Mouse (Mus musculus) heart, embryonic 10.5 days (tissue): ENCODE results near the gene Ano2. TPM values are rescaled to one million over a fixed set of nuclear protein-coding genes. Genes with fewer than 3 reads are reported as not detected.

Experiments
- DNase-seq: peaks from one replicate; pipeline ENCODE4 v3.0.0-alpha.2; 2017; ENCODE audit warnings: low spot score
- H3K27ac ChIP-seq: fragments of 300-500 bp; sonication (generic); 2 replicates; pipeline ENCODE4 v1.5.1; 2016; ENCODE audit warnings: mild to moderate bottlenecking
- H3K27me3 ChIP-seq: fragments of 300-500 bp; sonication (generic); 2 replicates; pipeline ENCODE4 v1.6.1; 2016; ENCODE audit warnings: mild to moderate bottlenecking; ENCODE audit not compliant: poor library complexity, insufficient read depth, severe bottlenecking
- H3K36me3 ChIP-seq: fragments of 300-500 bp; sonication (generic); 2 replicates; pipeline ENCODE4 v1.6.1; 2016; ENCODE audit warnings: mild to moderate bottlenecking, moderate library complexity
- H3K4me1 ChIP-seq: fragments of 300-500 bp; sonication (generic); 2 replicates; pipeline ENCODE4 v1.6.1; 2016; ENCODE audit warnings: mild to moderate bottlenecking
- H3K4me3 ChIP-seq: fragments of 300-500 bp; sonication (generic); 2 replicates; pipeline ENCODE4 v1.5.1; 2016; ENCODE audit warnings: mild to moderate bottlenecking, moderate library complexity
- H3K9me3 ChIP-seq: fragments of 300-500 bp; sonication (generic); 2 replicates; pipeline ENCODE4 v1.6.1; 2016; ENCODE audit warnings: mild to moderate bottlenecking, moderate library complexity
- WGBS: fragments of 180-500 bp; shearing (Covaris S2); methylation state at CpG from one replicate; pipeline ENCODE4 v1.1.7; 2016; 5-methylcytosine and 5-hydroxymethylcytosine counted together
- polyA plus RNA-seq: library from polyadenylated mRNA; unstranded; fragments of >200 nt; fragmentation: Nextera tagmentation; extraction: Ambion mirVana; gene quantifications from 2 replicates; pipeline ENCODE4 v1.2.1, GENCODE M21; 2016

Ano2 gene
- polyA plus RNA-seq, 1 experiment from 2014 or later = 0.38 TPM

- Histone ChIP-seq H3K4me3 (no peak overlapping the region), H3K27me3 (no peaks in the 10 kb centered on the region), H3K9me3 (no peaks in the 10 kb centered on the region), H3K4me1 (peaks cover 5% of the 10 kb centered on the region; the same call in 1 of the 2 replicates), H3K36me3 (no peaks in the 10 kb centered on the region), H3K27ac (no peak overlapping the region)
- DNase-seq = no peak
- 43% methylated on average over 4 of the region's 4 CpGs for WGBS
Observed at GRCm38 (mm10) chr6:126045931-126046330, 355.7 kb downstream of the Ano2 start.

- WGBS = 72% methylated on average over 4 of the region's 4 CpGs
- Histone ChIP-seq H3K9me3 (no peaks in the 10 kb centered on the region), H3K27ac (no peak overlapping the region), H3K4me3 (no peak overlapping the region), H3K4me1 (no peaks in the 10 kb centered on the region), H3K27me3 (no peaks in the 10 kb centered on the region), H3K36me3 (no peaks in the 10 kb centered on the region)
- DNase-seq = peak; percentile 54
Observed at GRCm38 (mm10) chr6:126048206-126048605, 358.0 kb downstream of the Ano2 start.

DNA sequence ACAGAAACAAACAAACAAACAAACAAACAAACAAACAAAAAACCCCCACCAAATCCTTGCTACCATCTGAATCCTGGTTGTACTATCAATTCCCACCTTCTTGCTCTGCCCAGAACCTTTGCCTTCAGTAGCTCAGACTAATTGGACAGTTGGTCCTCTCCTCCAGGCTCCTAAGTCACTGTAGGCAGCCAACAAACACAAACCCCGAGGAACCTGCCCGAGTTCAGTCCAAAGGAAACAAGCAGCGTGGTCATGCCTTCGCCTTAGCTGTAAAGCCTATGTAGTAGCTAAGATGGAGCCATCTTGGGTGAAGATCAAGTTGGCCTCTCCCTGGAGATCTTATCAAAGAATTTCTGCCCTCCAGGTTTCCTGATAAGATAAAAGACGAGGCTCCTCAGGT is 362.9 kb downstream of the Ano2 start:
- no peaks in the 10 kb centered on the region for H3K4me1 ChIP-seq
- H3K27me3 ChIP-seq = peaks cover 3% of the 10 kb centered on the region; the same call in 1 of the 2 replicates
- DNase-seq = peak; percentile 54
- no peak overlapping the region for H3K27ac ChIP-seq
- H3K36me3 ChIP-seq = no peaks in the 10 kb centered on the region
- no peaks in the 10 kb centered on the region for H3K9me3 ChIP-seq
- H3K4me3 ChIP-seq = no peak overlapping the region
- WGBS = 66% methylated on average over 5 of the region's 5 CpGs

GRCm38 (mm10) chr6:126057706-126058105 is 367.5 kb downstream of the Ano2 start:
- no peaks in the 10 kb centered on the region for H3K36me3 ChIP-seq
- peaks cover 3% of the 10 kb centered on the region; the same call in 1 of the 2 replicates for H3K27me3 ChIP-seq
- 66% methylated on average over 3 of the region's 3 CpGs for WGBS
- H3K4me1 ChIP-seq = no peaks in the 10 kb centered on the region
- DNase-seq = no peak
- no peak overlapping the region for H3K4me3 ChIP-seq
- no peak overlapping the region for H3K27ac ChIP-seq
- no peaks in the 10 kb centered on the region for H3K9me3 ChIP-seq

DNA sequence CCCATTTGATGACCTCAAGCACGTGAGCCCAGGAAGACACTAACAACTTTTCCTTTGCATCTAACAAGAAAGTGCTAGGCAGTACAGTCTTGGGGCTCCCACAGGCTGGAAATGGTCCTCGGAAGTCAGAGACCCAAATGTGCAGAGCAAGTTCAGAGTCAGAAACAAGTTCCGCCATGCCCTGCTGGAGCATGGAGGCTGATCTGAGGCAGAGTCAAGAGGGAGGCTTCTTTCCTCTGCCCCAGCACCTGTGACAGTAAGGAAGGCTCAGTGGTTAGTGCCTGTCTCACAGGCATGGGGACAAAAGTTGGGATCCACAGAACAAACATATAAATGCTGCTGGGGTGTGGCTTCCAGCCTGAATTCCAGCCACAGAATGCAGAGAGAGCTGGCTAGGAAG is 390.3 kb downstream of the Ano2 start:
- no peak overlapping the region for H3K27ac ChIP-seq
- no peaks in the 10 kb centered on the region for H3K4me1 ChIP-seq
- H3K36me3 ChIP-seq = no peaks in the 10 kb centered on the region
- 82% methylated on average over 3 of the region's 3 CpGs for WGBS
- H3K27me3 ChIP-seq = no peaks in the 10 kb centered on the region
- no peak overlapping the region for H3K4me3 ChIP-seq
- no peak for DNase-seq
- no peaks in the 10 kb centered on the region for H3K9me3 ChIP-seq

GRCm38 (mm10) chr6:126086321-126086950 is 396.2 kb downstream of the Ano2 start:
- peak; percentile 70 for DNase-seq
- Histone ChIP-seq H3K9me3 (no peaks in the 10 kb centered on the region), H3K27ac (no peak overlapping the region), H3K36me3 (no peaks in the 10 kb centered on the region), H3K4me3 (no peak overlapping the region), H3K4me1 (0 out of 2 replicates have a peak, but pooled peaks cover 6% of the 10 kb centered on the region), H3K27me3 (no peaks in the 10 kb centered on the region)
- 72% methylated on average over 3 of the region's 3 CpGs for WGBS

GRCm38 (mm10) chr6:126088489-126089265 is 398.5 kb downstream of the Ano2 start:
- no peak overlapping the region for H3K4me3 ChIP-seq
- H3K27me3 ChIP-seq = no peaks in the 10 kb centered on the region
- no peaks in the 10 kb centered on the region for H3K36me3 ChIP-seq
- no peaks in the 10 kb centered on the region for H3K9me3 ChIP-seq
- DNase-seq = peak; percentile 67
- no peak overlapping the region for H3K27ac ChIP-seq
- 89% methylated on average over 12 of the region's 12 CpGs for WGBS
- H3K4me1 ChIP-seq = 0 out of 2 replicates have a peak, but pooled peaks cover 6% of the 10 kb centered on the region

Other genes with a start within 250 kb of the Ano2 start
- gene Cd9, start 195.6 kb upstream of the Ano2 start, polyA plus RNA-seq = 70.2 and 73.2 TPM in 2 replicates
- gene Vwf, start 143.6 kb upstream of the Ano2 start, polyA plus RNA-seq = 22.1 and 26.0 TPM in 2 replicates